Mouse (Mus musculus): ENCODE data around the gene Ybx1. TPM values are rescaled to one million over a fixed set of nuclear protein-coding genes. Genes with fewer than 3 reads are reported as not detected.
"Not testable (repeated sequence)": the region's sequence is repeated elsewhere in the genome, so short reads cannot be mapped to it uniquely, and the experiment has no call there.

Gene Ybx1
- total RNA-seq (2021): 100 to 1,000 TPM; 605 to 611 TPM
- long read RNA-seq, experiment 1, transcript Ybx1-201 (8 exons, 1,628 nt): major isoform, 757 of 812 reads
- long read RNA-seq, experiment 1, partial matches to known transcripts: 15 of 812 reads
- long read RNA-seq, experiment 1, other reads (novel, unspliced or antisense): 38 of 812 reads
- long read RNA-seq, experiment 2, transcript Ybx1-201 (8 exons, 1,628 nt): major isoform, 510 of 550 reads
- long read RNA-seq, experiment 2, partial matches to known transcripts: 10 of 550 reads
- long read RNA-seq, experiment 2, other reads (novel, unspliced or antisense): 28 of 550 reads

- DNase-seq (ENCODE audit: low spot score in 2 of 2): peak; percentile 100
Measured at GRCm38 (mm10) chr4:119294415-119295133, at the start of gene Ybx1. Gene Ybx1 (minus strand): TSS chr4:119294604.

GRCm38 (mm10) chr4:119338861-119339361 is 44.5 kb upstream of the Ybx1 start:
- peak in 1 of 2 experiments; percentile 34 for DNase-seq (ENCODE audit: low spot score in 2 of 2)

GRCm38 (mm10) chr4:119338422-119338821 is 44.0 kb upstream of the Ybx1 start:
- DNase-seq (ENCODE audit: low spot score in 2 of 2): no peak

GRCm38 (mm10) chr4:119333487-119333886 is 39.1 kb upstream of the Ybx1 start:
- no peak for DNase-seq (ENCODE audit: low spot score in 2 of 2)

GRCm38 (mm10) chr4:119320896-119321550 is 26.6 kb upstream of the Ybx1 start:
- DNase-seq (ENCODE audit: low spot score in 2 of 2): peak in 1 of 2 experiments; percentile 9

- DNase-seq (ENCODE audit: low spot score in 2 of 2): peak; percentile 92 to 96
Measured at GRCm38 (mm10) chr4:119320131-119320830, 25.9 kb upstream of the Ybx1 start, which contains the start of gene Ppih. Gene Ppih (minus strand): TSS chr4:119320546.

GRCm38 (mm10) chr4:119313756-119314155 is 19.4 kb upstream of the Ybx1 start:
- no peak for DNase-seq (ENCODE audit: low spot score in 2 of 2)

GRCm38 (mm10) chr4:119305418-119305817 is 11.0 kb upstream of the Ybx1 start:
- DNase-seq (ENCODE audit: low spot score in 2 of 2): no peak

GRCm38 (mm10) chr4:119303291-119303690 is 8.9 kb upstream of the Ybx1 start:
- no peak for DNase-seq (ENCODE audit: low spot score in 2 of 2)

GRCm38 (mm10) chr4:119301777-119302176 is 7.4 kb upstream of the Ybx1 start:
- no peak for DNase-seq (ENCODE audit: low spot score in 2 of 2)

- no peak for DNase-seq (ENCODE audit: low spot score in 2 of 2)
Measured at GRCm38 (mm10) chr4:119300761-119301160, 6.4 kb upstream of the Ybx1 start.

GRCm38 (mm10) chr4:119297361-119297760 is 3.0 kb upstream of the Ybx1 start:
- DNase-seq (ENCODE audit: low spot score in 2 of 2): no peak

GRCm38 (mm10) chr4:119295134-119295453 is 690 bp upstream of the Ybx1 start:
- no peak for DNase-seq (ENCODE audit: low spot score in 2 of 2)

- peak in 1 of 2 experiments; percentile 18 for DNase-seq (ENCODE audit: low spot score in 2 of 2)
Measured at GRCm38 (mm10) chr4:119293574-119294258, 688 bp downstream of the Ybx1 start.

GRCm38 (mm10) chr4:119292771-119293573 is 1.4 kb downstream of the Ybx1 start:
- peak in 1 of 2 experiments; percentile 53 for DNase-seq (ENCODE audit: low spot score in 2 of 2)

- no peak for DNase-seq (ENCODE audit: low spot score in 2 of 2)
Measured at GRCm38 (mm10) chr4:119291921-119292320, 2.5 kb downstream of the Ybx1 start.

- DNase-seq (ENCODE audit: low spot score in 2 of 2): no peak
Measured at GRCm38 (mm10) chr4:119285336-119285735, 9.1 kb downstream of the Ybx1 start.

GRCm38 (mm10) chr4:119284861-119285260 is 9.5 kb downstream of the Ybx1 start:
- no peak for DNase-seq (ENCODE audit: low spot score in 2 of 2)

GRCm38 (mm10) chr4:119278784-119279183 is 15.6 kb downstream of the Ybx1 start:
- DNase-seq (ENCODE audit: low spot score in 2 of 2): not testable (repeated sequence)

GRCm38 (mm10) chr4:119275726-119276125 is 18.7 kb downstream of the Ybx1 start:
- no peak for DNase-seq (ENCODE audit: low spot score in 2 of 2)

Measured in gastrocnemius, postnatal 4 days (tissue).